Mouse (Mus musculus): ENCODE results near the gene Klhl28. TPM values are rescaled to one million over a fixed set of nuclear protein-coding genes. Genes with fewer than 3 reads are reported as not detected.

The Klhl28 gene
- polyA plus RNA-seq (2015; fragmentation: Illumina TruSeq; extraction: RNeasy Lipid Tissue Mini Kit (QIAGEN cat#74804); ENCODE audit: insufficient read depth, low read depth, low replicate concordance), result 2.5 TPM

DNA sequence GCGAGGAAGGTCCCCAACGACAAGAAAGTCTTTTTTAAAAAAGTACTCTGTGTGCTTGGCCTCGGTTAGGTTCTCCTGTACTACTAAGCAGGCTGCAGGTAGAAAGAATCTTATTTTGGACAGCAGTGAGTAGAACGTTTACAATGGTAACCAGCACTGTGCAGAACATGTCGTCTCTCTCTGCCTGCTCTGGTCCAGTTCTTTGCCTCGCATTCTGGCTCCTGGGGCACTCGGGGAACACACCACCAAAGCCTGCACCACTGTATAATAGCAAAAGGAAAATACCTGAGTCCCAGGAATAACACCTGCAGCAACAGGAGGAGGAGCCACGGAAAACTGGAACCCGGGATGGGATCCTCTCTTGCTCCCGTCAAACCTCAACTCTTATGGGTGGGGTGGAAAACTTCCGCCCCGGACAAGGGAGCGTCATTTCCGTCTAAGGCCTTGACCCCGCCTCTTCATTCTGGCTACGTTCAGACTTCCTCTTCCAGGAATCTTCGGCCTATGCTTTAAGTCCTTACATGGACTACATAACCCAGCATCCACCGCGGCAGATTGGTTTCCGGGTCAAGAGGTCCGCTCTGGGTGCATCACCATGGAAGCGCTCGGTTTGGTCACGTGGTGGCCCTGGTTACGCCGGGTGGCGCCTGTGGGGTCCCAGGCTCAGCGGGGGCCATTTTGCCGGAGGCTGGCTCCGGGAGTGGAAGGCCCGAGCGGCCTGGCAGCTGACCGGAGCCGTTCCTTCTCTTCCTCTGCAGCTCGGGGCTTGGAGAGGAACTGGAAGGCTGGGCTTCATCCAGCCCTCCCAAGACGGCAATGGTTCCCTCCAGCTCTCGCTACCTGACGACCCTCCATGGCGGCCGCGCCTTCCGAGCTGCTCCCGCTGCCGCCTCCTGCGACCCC lies at the start of gene Klhl28, which contains the start of gene Togaram1:
Klhl28 (minus strand) TSS at position 411 of the 903 bp plus-strand sequence.
Togaram1 (plus strand) TSS at position 681 of the 903 bp plus-strand sequence.

DNA sequence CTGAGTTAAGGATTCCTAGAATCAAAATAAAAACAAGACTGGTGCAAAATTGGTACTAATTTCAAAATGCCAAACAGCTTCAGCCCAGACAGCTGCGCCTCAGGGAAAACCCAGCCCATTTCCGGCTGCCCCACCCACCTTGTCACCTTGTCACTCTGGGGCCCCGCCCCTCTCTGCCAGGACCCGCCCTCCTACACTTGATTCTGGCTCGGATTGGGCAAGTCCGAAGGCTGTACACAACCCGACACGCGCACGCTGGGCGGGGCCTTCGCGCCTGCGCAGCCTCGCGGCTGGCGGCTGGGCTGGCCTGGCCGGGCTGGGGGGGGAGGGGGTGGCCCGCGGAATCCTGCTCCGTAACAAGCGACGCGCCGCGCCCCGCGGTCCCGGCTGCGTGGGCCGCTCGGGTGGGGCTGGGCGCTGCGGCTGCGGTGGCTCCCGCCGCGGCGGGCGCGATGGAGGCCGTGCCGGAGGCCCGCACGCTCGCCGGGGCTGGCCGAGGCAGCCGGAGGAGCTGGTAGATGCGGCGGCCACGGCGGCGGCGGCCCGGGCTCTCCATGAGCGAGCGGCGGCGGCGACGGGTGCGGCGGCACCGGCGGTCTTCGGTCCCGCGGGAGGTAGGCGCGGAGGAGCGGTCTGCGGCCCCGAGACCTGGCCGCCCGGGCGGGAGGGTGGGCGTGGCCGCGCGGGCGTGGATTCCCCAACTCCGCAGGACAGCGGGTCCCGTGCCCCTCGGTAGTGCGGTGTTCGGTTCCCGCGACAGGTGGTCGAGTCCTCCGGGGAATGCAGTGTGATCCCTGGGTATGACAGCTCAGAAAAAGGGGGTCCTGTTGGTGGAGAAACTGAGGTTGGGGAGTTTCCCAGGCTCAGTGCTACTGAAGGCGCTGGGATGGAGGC lies 47.5 kb downstream of the Klhl28 start, which contains the start of gene Gm527:
Gm527 (plus strand) TSS at position 329 of the 894 bp plus-strand sequence.

Other genes with a start within 250 kb of the Klhl28 start
- gene Gm527, start 47.6 kb downstream of the Klhl28 start, polyA plus RNA-seq (2015; fragmentation: Illumina TruSeq; extraction: RNeasy Lipid Tissue Mini Kit (QIAGEN cat#74804); ENCODE audit: insufficient read depth, low read depth, low replicate concordance), result 3.6 TPM
- gene Togaram1, start 270 bp upstream of the Klhl28 start, polyA plus RNA-seq (2015; fragmentation: Illumina TruSeq; extraction: RNeasy Lipid Tissue Mini Kit (QIAGEN cat#74804); ENCODE audit: insufficient read depth, low read depth, low replicate concordance), result 4.4 TPM
- gene Prpf39, start 70.8 kb upstream of the Klhl28 start, polyA plus RNA-seq (2015; fragmentation: Illumina TruSeq; extraction: RNeasy Lipid Tissue Mini Kit (QIAGEN cat#74804); ENCODE audit: insufficient read depth, low read depth, low replicate concordance), result 18.5 TPM
- 19.5 TPM for gene Fkbp3, start 108.5 kb upstream of the Klhl28 start, polyA plus RNA-seq (2015; fragmentation: Illumina TruSeq; extraction: RNeasy Lipid Tissue Mini Kit (QIAGEN cat#74804); ENCODE audit: insufficient read depth, low read depth, low replicate concordance)
- gene Fancm, start 110.1 kb upstream of the Klhl28 start, polyA plus RNA-seq (2015; fragmentation: Illumina TruSeq; extraction: RNeasy Lipid Tissue Mini Kit (QIAGEN cat#74804); ENCODE audit: insufficient read depth, low read depth, low replicate concordance), result 3.1 TPM
- gene Mis18bp1, start 207.1 kb upstream of the Klhl28 start, polyA plus RNA-seq (2015; fragmentation: Illumina TruSeq; extraction: RNeasy Lipid Tissue Mini Kit (QIAGEN cat#74804); ENCODE audit: insufficient read depth, low read depth, low replicate concordance), result not detected